8 mouse cellular contexts compared by ENCODE assay signal in the genomic region with DNA sequence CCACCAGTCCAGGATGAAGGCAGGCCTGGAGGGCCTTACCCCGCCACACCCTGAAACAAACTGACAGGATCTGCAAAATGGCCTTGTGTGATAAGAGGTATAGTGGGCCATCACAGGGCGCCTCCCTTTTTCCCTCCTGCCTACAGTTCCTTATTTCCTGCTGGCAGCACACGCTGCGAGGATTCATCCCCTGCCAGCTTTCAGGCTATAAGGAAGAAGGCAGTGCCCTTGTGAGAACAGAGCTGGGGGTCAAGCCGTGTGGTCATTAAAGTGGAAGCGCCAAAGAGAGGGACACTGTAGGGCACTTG. TPM values are rescaled to one million over a fixed set of nuclear protein-coding genes. Genes with fewer than 3 reads are reported as not detected.
DNase-seq lines count a peak whose midpoint lies in the region; ATAC-seq and TF ChIP-seq lines count a peak whose summit lies in the region.

No protein-coding gene starts in this region.

- no peak; the same call in 1 of the 2 replicates for ATAC-seq in hindbrain, embryonic 15.5 days (ENCODE audit: low FRiP score, low read depth)
- ATAC-seq in midbrain, embryonic 11.5 days (ENCODE audit: low FRiP score): no peak

- no peak for TF ChIP-seq CTCF in cortical plate, adult 2 months (IDR thresholded peaks at IDR 0.05; ENCODE audit: extremely low read depth, insufficient read depth, low read length)

- no peaks in the 10 kb centered on the region for H3K27me3 ChIP-seq in hindbrain, embryonic 15.5 days
- H3K27me3 ChIP-seq in midbrain, embryonic 11.5 days (ENCODE audit: control insufficient read depth, insufficient read depth, low read length): no peaks in the 10 kb centered on the region

- H3K4me3 ChIP-seq in cortical plate, adult 2 months (ENCODE audit: insufficient read depth, low read length): peak overlapping the region; percentile 92
- H3K4me3 ChIP-seq in hindbrain, embryonic 15.5 days: peak overlapping the region; percentile 77
- peak overlapping the region; percentile 81 for H3K4me3 ChIP-seq in midbrain, embryonic 11.5 days (ENCODE audit: low read depth, low read length)

- no peak for TF ChIP-seq POLR2A in cortical plate, adult 2 months (IDR thresholded peaks at IDR 0.05; ENCODE audit: extremely low read depth, insufficient read depth, low read length)

- WGBS in hindbrain, embryonic 15.5 days: 11% methylated on average over 6 of the region's 6 CpGs
- 14% methylated on average over 6 of the region's 6 CpGs for whole genome bisulfite sequencing in midbrain, embryonic 11.5 days

- DNase-seq in layer of hippocampus, postnatal 10 days (ENCODE audit: low spot score in 2 of 2): peak; percentile 12 to 29
- DNase-seq in layer of hippocampus, adult 9-11 months: no peak
- DNase-seq in midbrain, embryonic 11.5 days (ENCODE audit: low spot score, missing footprints): no peak
- DNase-seq in urinary bladder, postnatal 25 days (ENCODE audit: low spot score): no peak
- DNase-seq in gastrocnemius, postnatal 25 days: no peak
- DNase-seq in frontal cortex, postnatal 36 days (ENCODE audit: low spot score in 2 of 2): no peak

- peak overlapping the region; percentile 79 for H3K4me2 ChIP-seq in hindbrain, embryonic 15.5 days
- peak overlapping the region; percentile 88 for H3K4me2 ChIP-seq in midbrain, embryonic 11.5 days

- peak overlapping the region; percentile 85 for H3K27ac ChIP-seq in cortical plate, adult 2 months (ENCODE audit: insufficient read depth, low read length)
- H3K27ac ChIP-seq in hindbrain, embryonic 15.5 days (replicated peaks): peak overlapping the region; percentile 99
- no peak overlapping the region; the same call in 1 of the 2 replicates for H3K27ac ChIP-seq in midbrain, embryonic 11.5 days (ENCODE audit: low read depth, low read length)

- peak overlapping the region; percentile 94 for H3K9ac ChIP-seq in hindbrain, embryonic 15.5 days
- peak overlapping the region; percentile 96 for H3K9ac ChIP-seq in midbrain, embryonic 11.5 days (ENCODE audit: low read length)

- peaks cover 7% of the 10 kb centered on the region; the same call in 1 of the 2 replicates for H3K36me3 ChIP-seq in hindbrain, embryonic 15.5 days
- H3K36me3 ChIP-seq in midbrain, embryonic 11.5 days (ENCODE audit: control insufficient read depth, insufficient read depth, low read length): peaks cover 8% of the 10 kb centered on the region

- peaks cover 9% of the 10 kb centered on the region for H3K4me1 ChIP-seq in cortical plate, adult 2 months (ENCODE audit: control insufficient read depth, insufficient read depth, low read length)
- H3K4me1 ChIP-seq in hindbrain, embryonic 15.5 days (replicated peaks): peaks cover 42% of the 10 kb centered on the region
- H3K4me1 ChIP-seq in midbrain, embryonic 11.5 days (ENCODE audit: control insufficient read depth, insufficient read depth, low read length): peaks cover 22% of the 10 kb centered on the region

- H3K9me3 ChIP-seq in hindbrain, embryonic 15.5 days: no peaks in the 10 kb centered on the region
- no peaks in the 10 kb centered on the region for H3K9me3 ChIP-seq in midbrain, embryonic 11.5 days (ENCODE audit: control insufficient read depth, low read length)

RNA-seq across cellular contexts. Expression of a gene that starts 1.1 kb away (rescaled TPM):
- total RNA-seq in layer of hippocampus, postnatal 10 days (2021): 100 to 1,000 TPM; 278 to 287 TPM
- polyA plus RNA-seq in cortical plate, adult 2 months (2012; rRNA removed): 250 and 269 TPM in 2 replicates
- polyA plus RNA-seq in hindbrain, embryonic 15.5 days (2015; fragmentation: Nextera tagmentation; extraction: Ambion mirVana): 484 and 489 TPM in 2 replicates
- polyA plus RNA-seq in midbrain, embryonic 11.5 days (2014; fragmentation: Nextera tagmentation; extraction: Ambion mirVana): 487 and 546 TPM in 2 replicates
- total RNA-seq in gastrocnemius, postnatal 25 days (2021): 100 to 1,000 TPM; 188 to 210 TPM

RNA-seq across cellular contexts. Expression of a gene that starts 55.5 kb away (rescaled TPM):
- under 1 TPM; 0.45 to 0.75 TPM for total RNA-seq in layer of hippocampus, postnatal 10 days (2021)
- 0.09 and 0.15 TPM in 2 replicates for polyA plus RNA-seq in cortical plate, adult 2 months (2012; rRNA removed)
- 4.0 and 5.2 TPM in 2 replicates for polyA plus RNA-seq in hindbrain, embryonic 15.5 days (2015; fragmentation: Nextera tagmentation; extraction: Ambion mirVana)
- polyA plus RNA-seq in midbrain, embryonic 11.5 days (2014; fragmentation: Nextera tagmentation; extraction: Ambion mirVana): 2.0 and 3.5 TPM in 2 replicates
- 1 to 10 TPM; 2.4 to 9.1 TPM for total RNA-seq in gastrocnemius, postnatal 25 days (2021)

Comparison
In these comparisons a context has a peak if more than half of its experiments do, and no peak if none do; other contexts are left out.
1. DNase-seq: peak in layer of hippocampus, postnatal 10 days (2 of 2); none in layer of hippocampus, adult 9-11 months (single experiment), midbrain, embryonic 11.5 days (single experiment), urinary bladder, postnatal 25 days (single experiment), gastrocnemius, postnatal 25 days (single experiment) and frontal cortex, postnatal 36 days (0 of 2).
2. Peak in every context shown above with its lines, with median percentiles within 50 percentile points of each other: H3K4me3 ChIP-seq.